In the genomic region with DNA sequence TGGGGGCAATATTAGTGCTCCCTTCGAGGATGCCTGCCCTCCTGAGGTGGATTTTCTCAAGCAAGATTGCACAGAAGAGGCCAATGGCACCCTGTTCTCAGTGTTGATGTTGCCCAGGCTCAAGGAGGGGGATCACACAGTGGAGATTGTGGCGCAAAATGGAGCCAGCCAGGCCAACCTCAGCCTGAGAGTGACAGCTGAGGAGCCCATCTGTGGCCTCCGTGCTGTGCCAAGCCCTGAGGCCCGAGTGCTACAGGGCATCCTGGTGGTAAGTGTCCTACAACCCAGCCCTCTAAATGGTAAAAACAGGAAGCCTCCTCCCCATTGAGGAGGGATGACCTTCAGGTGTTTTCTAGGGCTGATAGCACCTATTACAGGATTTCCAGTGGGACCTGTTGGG, we compare ENCODE assay signal across 13 mouse cellular contexts.
"Had no signal": no experiment of that assay in that cellular context is flagged by ENCODE, and none has a peak within 500 bp of the region (broad histone marks: within the 10 kb centered on the region; RNA-seq: fewer than 3 reads in every experiment).

No protein-coding gene starts in this region.

- ATAC-seq: midbrain, embryonic 16.5 days had no signal

- DNase-seq: lung, embryonic 14.5 days; lung, postnatal 10 days; lung, postnatal 4 days; midbrain, embryonic 14.5 days; retina, postnatal 1 day; right cerebral cortex, adult 18-20 months; right cerebral cortex, postnatal 25 days; right cerebral cortex, postnatal 4 days; spleen, adult 18-20 months; thymus, adult 18-20 months; thymus, postnatal 14 days; thymus, postnatal 36 days had no signal
